Mouse (Mus musculus) liver, adult 2 months (tissue): Measurements from ENCODE around the gene Itgb4.

Source experiments
- CTCF ChIP-seq: fragments of 200-500 bp; IDR thresholded peaks from 2 replicates; pipeline ENCODE4 v1.5.1; 2011; ENCODE audit warnings: low read depth, low read length, control low read depth
- POLR2A ChIP-seq: fragments of 200-500 bp; IDR thresholded peaks from 2 replicates; pipeline ENCODE4 v1.6.1; 2011; ENCODE audit warnings: low read length, control low read depth; ENCODE audit not compliant: insufficient read depth; ENCODE audit errors: extremely low read depth

DNA sequence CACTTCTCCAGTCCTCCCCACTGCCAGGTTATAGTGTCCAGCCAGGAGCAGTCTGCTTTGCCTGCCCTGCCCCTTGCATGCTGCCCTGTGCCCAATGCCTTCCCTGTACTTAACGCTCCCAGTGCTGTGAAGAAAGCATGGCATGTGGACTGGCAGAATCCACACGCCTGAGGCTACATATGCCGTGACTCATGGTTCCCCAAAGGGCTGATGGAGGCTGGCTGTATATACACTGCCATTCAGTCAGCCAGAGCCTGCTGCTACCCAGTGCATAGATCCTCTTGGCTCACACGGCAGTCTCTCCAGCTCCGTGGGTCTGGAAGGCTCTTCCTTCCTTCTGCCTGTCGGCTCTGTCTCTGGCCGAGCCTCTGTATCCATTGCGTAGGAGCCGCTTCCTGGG lies 26.2 kb upstream of the Itgb4 start:
- TF ChIP-seq CTCF (no peak), POLR2A (no peak)
